Mouse (Mus musculus): Measurements from ENCODE around the gene Kirrel.

Kirrel gene

DNA sequence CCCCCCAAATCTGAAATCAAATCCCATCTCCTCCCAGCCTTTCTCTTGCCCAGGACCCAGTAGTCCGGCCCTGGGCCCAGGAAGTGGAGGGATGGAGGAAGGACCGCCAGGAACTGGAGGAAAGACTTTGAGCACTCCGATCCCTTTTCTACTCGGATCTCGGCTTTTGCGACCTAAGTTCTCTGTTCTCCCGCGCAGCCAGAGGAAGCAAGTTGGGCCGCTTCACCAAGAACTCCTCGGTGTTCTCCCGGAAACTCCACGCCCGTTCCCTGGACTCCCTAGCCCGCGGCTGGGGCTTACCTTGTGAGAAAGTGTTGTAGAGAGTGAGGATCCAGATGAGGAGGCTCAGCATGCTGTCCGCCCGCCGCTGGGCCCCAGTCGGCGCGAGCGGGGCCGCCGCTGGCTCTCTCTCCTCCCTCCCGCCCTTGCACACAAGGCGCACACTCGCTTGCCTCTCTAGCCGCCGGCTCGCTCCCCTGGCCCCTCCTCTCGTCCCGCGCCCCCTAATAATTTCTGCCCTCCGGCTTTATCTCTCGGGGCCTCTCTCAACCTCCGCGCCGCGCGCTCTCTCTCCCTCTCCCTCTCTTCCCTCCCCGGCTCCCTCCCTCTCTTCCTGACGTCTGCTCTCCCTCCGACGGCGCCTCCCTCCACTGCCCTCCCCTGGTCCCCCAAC lies at the start of gene Kirrel:
Kirrel (minus strand) TSS at position 652 of the 673 bp plus-strand sequence.
- DNase-seq (ENCODE audit: low spot score in 2 of 2), result peak; percentile 59 to 75

DNA sequence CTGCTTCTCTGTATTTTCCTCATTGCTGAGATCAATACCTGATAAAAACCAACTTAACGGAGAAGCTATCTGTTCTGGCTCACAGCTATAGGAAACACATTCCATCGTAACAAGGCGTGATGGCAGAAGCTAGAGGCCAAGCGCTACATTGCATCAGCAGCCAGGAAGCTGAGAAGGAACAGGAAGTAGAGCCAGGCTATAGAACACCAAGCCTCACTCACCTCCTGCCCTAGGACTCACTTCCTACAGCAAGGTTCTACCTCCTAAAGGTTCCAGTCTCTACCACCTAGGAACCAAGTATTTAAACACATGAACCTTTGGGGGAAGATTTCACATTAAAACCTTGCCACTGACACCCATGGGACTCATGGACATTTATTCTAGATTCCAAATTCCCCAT lies 49.1 kb upstream of the Kirrel start:
- no peak for DNase-seq (ENCODE audit: low spot score in 2 of 2)

GRCm38 (mm10) chr3:87222346-87222745 lies 47.8 kb upstream of the Kirrel start:
- no peak for DNase-seq (ENCODE audit: low spot score in 2 of 2)

GRCm38 (mm10) chr3:87215176-87215575 lies 40.6 kb upstream of the Kirrel start:
- DNase-seq (ENCODE audit: low spot score in 2 of 2), result no peak

- DNase-seq (ENCODE audit: low spot score in 2 of 2), result no peak
Measured at GRCm38 (mm10) chr3:87214221-87214864, 39.8 kb upstream of the Kirrel start.

DNA sequence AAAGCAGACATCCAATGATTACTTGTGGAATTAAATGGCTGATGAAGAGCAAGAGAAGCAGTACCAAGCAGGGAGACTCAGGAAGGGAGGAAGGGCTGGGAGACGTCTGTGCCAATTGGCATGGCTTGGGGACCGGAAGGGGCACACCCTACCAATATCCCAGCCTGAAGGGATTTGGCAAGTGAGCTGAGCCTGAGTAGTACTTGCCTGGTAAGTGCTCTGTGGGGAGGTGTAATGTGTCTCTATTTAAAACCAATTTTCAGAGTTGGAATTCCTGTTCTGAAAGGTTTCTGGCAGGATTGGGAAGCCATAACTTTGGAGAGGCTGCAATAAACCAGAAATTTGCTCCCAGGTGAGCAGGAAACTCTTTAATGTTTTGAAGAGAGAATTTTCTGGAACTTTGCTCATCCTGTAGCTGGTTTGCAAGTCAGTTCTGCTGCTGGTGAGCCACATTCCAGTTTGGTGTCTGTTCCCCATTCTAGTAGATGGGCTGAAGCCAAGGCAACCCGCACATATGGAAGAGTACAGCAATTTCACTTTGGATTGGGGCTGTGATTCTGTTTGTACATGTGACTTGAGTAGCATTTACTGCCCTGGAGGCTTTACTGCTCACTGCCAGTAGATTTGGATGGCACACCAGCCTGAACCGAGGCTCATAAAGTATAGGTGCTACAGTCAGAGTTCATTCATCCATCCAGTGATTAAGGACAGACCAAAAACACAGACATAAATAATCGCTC lies 32.0 kb upstream of the Kirrel start:
- DNase-seq (ENCODE audit: low spot score in 2 of 2), result no peak

DNA sequence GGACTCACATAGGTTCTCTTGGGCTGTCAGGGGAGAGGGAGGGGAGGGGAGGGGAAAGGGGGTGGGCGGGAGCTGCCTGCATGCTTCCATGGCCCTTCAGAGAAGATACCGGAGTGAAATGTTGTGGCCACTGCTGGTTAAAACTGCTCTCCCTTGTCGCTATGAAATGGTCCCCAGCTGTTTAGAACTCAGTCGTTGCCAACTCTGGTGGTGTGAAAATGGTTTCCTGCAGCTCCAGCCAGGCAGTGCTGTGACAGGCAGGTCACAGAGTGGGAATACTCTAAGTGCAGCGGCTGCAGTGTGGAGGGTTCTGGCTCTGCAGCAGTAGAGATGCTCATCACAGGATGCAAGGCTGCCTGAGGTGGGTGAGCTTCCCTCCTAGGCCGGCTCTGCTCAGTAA lies 22.1 kb upstream of the Kirrel start:
- no peak for DNase-seq (ENCODE audit: low spot score in 2 of 2)

DNA sequence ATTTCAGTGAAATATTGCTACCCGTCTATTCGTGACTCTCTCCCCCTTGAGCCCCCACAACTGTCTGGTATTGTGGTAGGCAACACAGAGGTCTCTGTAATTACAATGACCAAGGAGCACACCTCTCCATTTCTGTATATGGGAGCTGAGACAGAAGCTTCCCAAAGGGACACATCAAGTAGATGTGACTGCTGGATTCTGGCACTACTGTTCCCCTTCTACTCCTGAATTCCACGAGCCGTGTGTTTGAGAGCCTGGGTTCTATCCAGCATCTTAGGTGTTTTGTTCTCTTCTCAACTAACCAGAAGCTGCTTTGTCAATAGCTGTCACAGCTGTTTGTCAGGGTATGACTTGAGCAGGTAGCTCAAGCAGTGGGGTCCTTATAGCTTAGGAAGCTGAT lies 20.5 kb upstream of the Kirrel start:
- DNase-seq (ENCODE audit: low spot score in 2 of 2), result no peak

- no peak for DNase-seq (ENCODE audit: low spot score in 2 of 2)
Measured at GRCm38 (mm10) chr3:87194591-87194990, 20.0 kb upstream of the Kirrel start.

GRCm38 (mm10) chr3:87193756-87194155 lies 19.2 kb upstream of the Kirrel start:
- DNase-seq (ENCODE audit: low spot score in 2 of 2), result no peak

DNA sequence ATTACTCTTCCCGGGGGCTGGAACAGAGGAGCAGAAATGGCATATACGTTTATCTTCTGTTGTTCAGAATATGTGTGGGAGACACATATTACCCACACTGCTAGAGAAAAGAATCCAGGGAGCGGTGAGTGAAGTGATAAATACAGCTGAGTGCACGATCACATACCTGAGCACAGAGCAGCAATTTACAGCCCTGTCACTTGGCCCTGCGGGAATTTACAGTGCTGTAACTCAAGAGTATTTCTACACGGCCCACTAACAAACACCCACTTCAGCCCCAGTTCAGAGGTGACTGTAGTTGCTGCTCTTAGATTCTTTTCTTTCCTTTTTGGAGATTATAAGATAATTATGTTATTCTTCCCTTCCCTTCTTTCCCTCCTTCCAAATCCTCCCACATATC lies 18.8 kb upstream of the Kirrel start:
- no peak for DNase-seq (ENCODE audit: low spot score in 2 of 2)

- no peak for DNase-seq (ENCODE audit: low spot score in 2 of 2)
Measured at GRCm38 (mm10) chr3:87176687-87177086, 2.1 kb upstream of the Kirrel start.

GRCm38 (mm10) chr3:87175438-87175815 lies 880 bp upstream of the Kirrel start:
- DNase-seq (ENCODE audit: low spot score in 2 of 2), result no peak

DNA sequence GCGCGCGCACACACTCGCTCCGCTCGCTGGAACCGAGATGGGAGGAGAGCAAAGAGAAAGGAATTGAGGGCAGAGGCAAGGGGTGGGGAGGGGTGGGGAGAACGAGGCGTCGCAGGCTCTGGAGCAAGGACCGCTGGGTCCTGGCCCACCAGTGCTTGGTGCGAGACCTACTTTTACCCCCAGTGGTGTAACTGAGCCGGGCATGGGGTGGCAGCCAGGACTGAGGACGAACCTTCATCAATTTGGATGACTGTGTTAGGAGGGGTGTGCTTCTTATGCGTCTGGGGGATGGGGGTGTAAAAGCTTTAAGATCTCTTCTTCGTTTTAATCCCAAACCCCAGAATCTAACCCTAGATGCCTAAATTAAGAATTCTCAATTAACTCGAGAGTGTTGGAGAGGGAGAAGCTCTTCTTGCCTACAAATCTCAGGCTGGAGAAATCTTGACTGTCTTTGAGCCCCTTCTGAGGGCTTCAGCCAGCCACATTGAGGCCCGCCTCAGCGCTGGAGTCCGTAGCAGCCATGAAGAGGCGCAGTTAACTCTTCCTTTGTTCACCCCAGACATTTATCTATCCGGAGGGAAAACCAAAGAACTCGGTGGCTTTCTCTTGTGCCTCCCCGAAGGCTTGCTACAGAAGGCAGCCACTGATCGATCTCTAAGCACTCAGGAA lies 356 bp upstream of the Kirrel start:
- no peak for DNase-seq (ENCODE audit: low spot score in 2 of 2)

DNA sequence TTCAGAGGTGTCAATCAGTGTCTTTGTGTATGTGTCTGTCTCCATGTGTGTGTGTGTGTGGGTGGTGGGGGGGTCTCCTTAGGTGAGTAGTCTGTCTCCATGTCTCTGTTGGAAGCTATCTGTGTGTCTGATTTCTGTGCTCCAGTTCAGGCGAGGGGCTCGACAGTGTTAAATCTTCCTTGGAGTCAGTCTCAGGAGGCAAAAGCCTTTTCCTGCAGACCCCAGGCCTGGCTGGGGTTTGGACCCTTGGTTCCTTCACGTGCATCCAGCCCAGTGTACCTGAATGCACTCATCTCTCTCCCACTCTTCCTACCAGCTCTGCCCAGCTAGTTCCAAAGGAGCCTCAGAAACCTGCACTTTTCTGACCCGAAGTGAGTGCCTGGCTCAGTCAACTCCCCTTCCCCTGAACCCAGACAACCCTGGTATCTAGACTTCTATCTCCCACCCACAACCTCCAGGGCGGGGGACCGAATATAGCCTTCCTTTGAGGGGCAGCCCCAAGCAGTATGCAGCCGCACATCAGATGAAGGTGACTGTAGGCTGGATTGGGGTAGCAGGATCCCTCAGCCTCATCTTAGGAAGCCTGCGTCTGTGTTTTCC lies 961 bp downstream of the Kirrel start:
- peak; percentile 3 to 5 for DNase-seq (ENCODE audit: low spot score in 2 of 2)

DNA sequence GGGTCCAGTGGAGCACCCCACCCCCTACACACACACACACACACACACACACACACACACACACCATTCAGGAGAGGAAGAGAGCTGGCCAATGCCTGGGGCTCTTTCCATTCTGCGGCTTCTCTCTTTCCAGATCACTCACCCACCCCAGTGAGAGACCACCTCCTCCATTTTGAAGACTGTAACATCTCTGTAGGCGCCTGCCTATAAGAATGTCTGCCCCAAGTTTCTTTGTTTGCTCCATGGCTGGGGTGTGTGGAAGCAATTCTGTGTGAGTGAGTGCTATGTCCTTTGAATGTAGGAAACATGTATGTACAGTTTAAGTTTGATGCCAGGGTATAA lies 1.5 kb downstream of the Kirrel start:
- peak in 1 of 2 experiments; percentile 2 for DNase-seq (ENCODE audit: low spot score in 2 of 2)

DNA sequence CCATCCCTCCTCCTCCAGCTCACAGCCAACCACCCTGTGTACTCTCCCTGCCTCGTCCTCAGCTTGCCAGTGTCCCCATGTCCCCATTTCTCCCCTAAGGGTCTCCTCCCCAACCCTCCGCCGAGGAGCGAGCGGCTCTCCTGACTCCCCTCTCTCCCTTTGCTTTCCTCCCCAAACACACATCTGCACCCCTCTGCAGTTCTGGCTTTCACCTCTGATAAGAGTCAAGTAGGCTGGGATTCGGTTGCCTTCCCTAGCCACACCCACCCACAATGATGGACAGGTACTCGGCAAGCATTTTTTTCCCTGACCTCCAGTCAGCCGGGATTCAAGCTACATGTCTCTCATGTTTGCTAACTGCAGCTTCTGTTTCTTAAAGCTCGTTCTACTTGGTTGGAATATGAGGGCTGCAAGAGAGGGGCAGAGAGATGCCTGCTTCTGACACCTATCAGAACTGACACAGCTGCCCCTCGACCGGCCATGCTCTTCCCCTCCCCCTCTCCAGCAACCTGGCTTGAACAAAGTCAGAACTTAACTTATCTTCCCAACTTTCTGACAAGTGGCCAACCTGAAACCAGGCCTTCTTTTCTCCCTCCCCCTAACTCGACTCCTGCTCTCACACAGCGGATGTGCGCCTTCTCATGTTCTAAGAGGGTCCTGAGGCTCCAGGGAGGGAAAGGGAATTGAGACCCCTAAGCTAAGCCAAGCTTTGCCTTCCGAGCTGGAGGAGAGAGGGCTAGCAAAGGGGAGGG lies 2.0 kb downstream of the Kirrel start:
- peak; percentile 4 to 9 for DNase-seq (ENCODE audit: low spot score in 2 of 2)

- DNase-seq (ENCODE audit: low spot score in 2 of 2), result peak; percentile 3 to 8
Measured at GRCm38 (mm10) chr3:87171201-87172100, 3.1 kb downstream of the Kirrel start.

GRCm38 (mm10) chr3:87169402-87170015 lies 5.0 kb downstream of the Kirrel start:
- peak; percentile 1 to 5 for DNase-seq (ENCODE audit: low spot score in 2 of 2)

DNA sequence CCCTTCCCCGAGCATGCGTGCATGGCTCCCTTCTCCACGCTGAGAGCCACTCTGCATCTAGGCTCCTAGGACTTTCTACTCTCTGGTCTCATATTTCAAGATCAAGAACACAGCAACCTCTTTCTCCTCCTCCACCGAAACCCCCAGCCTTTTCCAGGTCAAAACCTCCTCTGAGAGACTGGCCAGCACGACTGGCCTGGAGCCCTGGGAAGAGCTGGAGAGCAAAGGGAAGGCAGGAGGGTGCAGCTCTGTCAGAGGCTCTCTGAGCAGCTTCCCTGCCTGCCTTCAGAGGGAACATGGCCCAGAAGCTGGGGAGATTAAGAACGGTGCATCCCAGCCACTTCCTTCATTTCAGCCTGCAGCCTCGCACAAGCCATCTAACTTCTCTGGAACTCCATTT lies 5.8 kb downstream of the Kirrel start:
- DNase-seq (ENCODE audit: low spot score in 2 of 2), result peak; percentile 1 to 6

All from frontal cortex, postnatal 10 days (tissue).